Mouse (Mus musculus): ENCODE measurements at regions not wholly inside any gene's neighbourhood (a gene's known extent, or its start where the extent isn't known, plus 50 kb on each side); places are given as distances from the start of the nearest gene placed in this dataset.

DNA sequence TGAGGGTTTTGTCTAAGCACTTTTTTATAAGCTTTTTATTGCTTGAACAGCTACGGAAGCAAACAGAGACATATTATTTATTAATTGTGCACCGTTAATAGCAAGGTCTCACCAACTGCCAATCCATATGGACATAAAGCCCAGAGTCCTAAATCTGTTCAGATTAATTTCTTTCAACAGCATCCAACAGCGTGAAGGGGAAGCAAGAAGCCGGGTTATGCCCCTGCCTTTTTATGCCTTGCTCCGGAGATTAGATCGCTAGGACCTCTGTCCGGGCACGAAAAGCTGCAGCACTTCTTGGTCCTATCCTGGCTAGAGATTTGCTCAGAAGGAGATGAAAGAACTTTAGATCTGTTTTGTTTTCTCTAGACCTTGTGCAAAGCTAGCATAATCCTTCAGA lies 289.6 kb upstream of the Epha7 start:
- no peaks in the 10 kb centered on the region for H3K79me2 ChIP-seq (ENCODE audit: control insufficient read depth, insufficient read depth)
- H3ac ChIP-seq (ENCODE audit: control insufficient read depth, insufficient read length), result no peak overlapping the region
- H3K4me3 ChIP-seq, result no peak overlapping the region
- no peak for TF ChIP-seq CEBPB (IDR thresholded peaks at IDR 0.05; ENCODE audit: insufficient read depth, poor library complexity, severe bottlenecking)
- TF ChIP-seq POLR2AphosphoS2 (IDR thresholded peaks at IDR 0.05; ENCODE audit: insufficient read length, low read depth), result no peak
- no peak for TF ChIP-seq MYOG (IDR thresholded peaks at IDR 0.05; ENCODE audit: control insufficient read depth in 1 of 3, insufficient read depth in 1 of 3, insufficient read length in 2 of 3, low read depth in 2 of 3)
- H3K36me3 ChIP-seq (ENCODE audit: control insufficient read depth, insufficient read depth), result no peaks in the 10 kb centered on the region
- H3K4me2 ChIP-seq (ENCODE audit: low read depth), result no peak overlapping the region
- no peaks in the 10 kb centered on the region for H3K27me3 ChIP-seq (ENCODE audit: control insufficient read depth, insufficient read depth, insufficient read length)

GRCm38 (mm10) chr4:28542218-28542617 lies 270.7 kb upstream of the Epha7 start:
- Histone ChIP-seq H3K36me3 (ENCODE audit: control insufficient read depth, insufficient read depth) (no peaks in the 10 kb centered on the region), H3K4me2 (ENCODE audit: low read depth) (no peak overlapping the region), H3K4me3 (no peak overlapping the region), H3ac (ENCODE audit: control insufficient read depth, insufficient read length) (no peak overlapping the region), H3K79me2 (ENCODE audit: control insufficient read depth, insufficient read depth) (no peaks in the 10 kb centered on the region), H3K27me3 (ENCODE audit: control insufficient read depth, insufficient read depth, insufficient read length) (no peaks in the 10 kb centered on the region)
- TF ChIP-seq E2F4 (IDR thresholded peaks at IDR 0.05; ENCODE audit: insufficient read depth) (no peak), SRF (IDR thresholded peaks at IDR 0.05; ENCODE audit: control insufficient read depth, insufficient read length, low read depth) (no peak), USF1 (IDR thresholded peaks at IDR 0.05; ENCODE audit: low read depth) (no peak), MAX (IDR thresholded peaks at IDR 0.05; ENCODE audit: low read depth) (no peak), MYOG (IDR thresholded peaks at IDR 0.05; ENCODE audit: control insufficient read depth in 1 of 3, insufficient read depth in 1 of 3, insufficient read length in 2 of 3, low read depth in 2 of 3) (no peak), TCF3 (IDR thresholded peaks at IDR 0.05; ENCODE audit: insufficient read length, low read depth) (no peak)

DNA sequence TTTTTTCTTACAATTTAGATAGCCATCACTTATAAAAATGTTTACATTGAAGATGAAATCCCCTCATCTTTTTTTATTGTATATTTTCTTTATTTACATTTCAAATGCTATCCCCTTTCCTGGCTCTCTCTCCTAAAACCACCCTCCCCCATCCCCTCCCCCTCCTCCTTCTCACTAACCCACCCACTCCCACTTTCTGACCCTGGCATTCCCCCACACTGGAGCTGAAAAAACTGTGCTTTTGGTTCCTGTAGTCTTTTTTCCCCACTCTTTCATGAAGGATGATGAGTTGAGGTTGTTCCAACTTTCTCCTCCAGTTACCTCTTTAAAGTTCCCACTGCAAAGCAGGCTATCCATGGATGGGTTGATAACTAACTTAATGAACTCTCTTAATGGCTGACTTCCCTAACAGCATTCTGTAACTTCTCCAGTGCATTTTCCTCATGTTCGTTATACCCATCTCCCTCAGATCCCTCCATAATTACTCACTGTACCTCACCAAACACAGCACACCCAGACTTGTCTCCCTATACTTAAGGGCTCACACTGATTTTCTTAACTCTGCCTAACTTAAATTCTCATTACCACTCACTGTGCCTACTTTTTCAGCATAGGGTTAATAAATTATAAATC lies 270.1 kb upstream of the Epha7 start:
- no peak for TF ChIP-seq POLR2AphosphoS2 (IDR thresholded peaks at IDR 0.05; ENCODE audit: insufficient read length, low read depth)
- Histone ChIP-seq H3K4me2 (ENCODE audit: low read depth) (no peak overlapping the region), H3K27me3 (ENCODE audit: control insufficient read depth, insufficient read depth, insufficient read length) (no peaks in the 10 kb centered on the region), H3K79me2 (ENCODE audit: control insufficient read depth, insufficient read depth) (no peaks in the 10 kb centered on the region), H3K36me3 (ENCODE audit: control insufficient read depth, insufficient read depth) (no peaks in the 10 kb centered on the region), H3K4me3 (no peak overlapping the region), H3ac (ENCODE audit: control insufficient read depth, insufficient read length) (no peak overlapping the region)

DNA sequence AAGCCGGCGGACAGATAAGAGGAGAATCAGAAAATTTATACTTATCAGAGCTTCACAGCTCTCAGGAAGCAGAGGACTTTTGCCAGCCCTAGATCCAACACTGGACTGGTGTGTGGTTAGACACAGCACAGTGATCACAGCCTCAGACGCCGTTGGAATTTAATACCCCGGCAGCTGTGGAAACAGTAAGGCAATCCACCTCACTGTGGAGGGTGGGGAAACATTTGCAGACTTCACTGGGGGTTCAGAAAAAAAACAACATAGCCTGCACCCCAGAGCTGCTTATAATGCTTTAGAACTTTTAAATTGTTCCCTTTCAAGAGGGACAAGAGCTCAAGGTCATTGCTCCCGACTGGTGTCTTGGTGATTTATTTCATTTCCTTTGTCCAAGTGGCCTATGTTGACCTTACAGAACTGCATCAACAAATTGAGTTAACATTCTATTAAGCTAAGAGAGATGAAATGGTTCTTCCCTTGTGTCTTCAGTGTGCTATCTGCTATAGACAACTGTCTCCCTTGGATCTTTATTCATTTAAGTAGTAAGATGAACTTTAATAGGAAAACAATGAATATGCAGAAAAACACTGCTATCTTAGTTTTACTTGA lies 264.6 kb upstream of the Epha7 start:
- no peaks in the 10 kb centered on the region for H3K79me2 ChIP-seq (ENCODE audit: control insufficient read depth, insufficient read depth)
- no peak overlapping the region for H3ac ChIP-seq (ENCODE audit: control insufficient read depth, insufficient read length)
- no peaks in the 10 kb centered on the region for H3K36me3 ChIP-seq (ENCODE audit: control insufficient read depth, insufficient read depth)
- H3K4me2 ChIP-seq (ENCODE audit: low read depth), result peak overlapping the region; percentile 66
- TF ChIP-seq TCF12 (IDR thresholded peaks at IDR 0.05; ENCODE audit: insufficient read depth, poor library complexity, severe bottlenecking), result peak; percentile 72
- peak in 2 of 3 experiments; percentile 80 to 93 for TF ChIP-seq MYOD1 (IDR thresholded peaks at IDR 0.05; ENCODE audit: control insufficient read depth in 1 of 3, insufficient read length in 2 of 3, low read depth in 2 of 3)
- TF ChIP-seq MAX (IDR thresholded peaks at IDR 0.05; ENCODE audit: low read depth), result no peak
- no peak for TF ChIP-seq CEBPB (IDR thresholded peaks at IDR 0.05; ENCODE audit: insufficient read depth, poor library complexity, severe bottlenecking)
- TF ChIP-seq POLR2AphosphoS2 (IDR thresholded peaks at IDR 0.05; ENCODE audit: insufficient read length, low read depth), result no peak
- peak in 2 of 3 experiments; percentile 50 to 78 for TF ChIP-seq MYOG (IDR thresholded peaks at IDR 0.05; ENCODE audit: control insufficient read depth in 1 of 3, insufficient read depth in 1 of 3, insufficient read length in 2 of 3, low read depth in 2 of 3)
- TF ChIP-seq TCF3 (IDR thresholded peaks at IDR 0.05; ENCODE audit: insufficient read length, low read depth), result peak; percentile 36
- TF ChIP-seq SRF (IDR thresholded peaks at IDR 0.05; ENCODE audit: control insufficient read depth, insufficient read length, low read depth), result no peak
- TF ChIP-seq E2F4 (IDR thresholded peaks at IDR 0.05; ENCODE audit: insufficient read depth), result no peak
- no peaks in the 10 kb centered on the region for H3K27me3 ChIP-seq (ENCODE audit: control insufficient read depth, insufficient read depth, insufficient read length)
- H3K4me3 ChIP-seq, result no peak overlapping the region

- Histone ChIP-seq H3K36me3 (ENCODE audit: control insufficient read depth, insufficient read depth) (no peaks in the 10 kb centered on the region), H3ac (ENCODE audit: control insufficient read depth, insufficient read length) (no peak overlapping the region), H3K4me2 (ENCODE audit: low read depth) (no peak overlapping the region), H3K79me2 (ENCODE audit: control insufficient read depth, insufficient read depth) (no peaks in the 10 kb centered on the region), H3K27me3 (ENCODE audit: control insufficient read depth, insufficient read depth, insufficient read length) (no peaks in the 10 kb centered on the region), H3K4me3 (no peak overlapping the region)
- no peak for TF ChIP-seq TCF12 (IDR thresholded peaks at IDR 0.05; ENCODE audit: insufficient read depth, poor library complexity, severe bottlenecking)
- no peak for TF ChIP-seq POLR2A (IDR thresholded peaks at IDR 0.05; ENCODE audit: insufficient read length, low read depth)
- TF ChIP-seq E2F4 (IDR thresholded peaks at IDR 0.05; ENCODE audit: insufficient read depth), result no peak
- no peak for TF ChIP-seq REST (IDR thresholded peaks at IDR 0.05; ENCODE audit: insufficient read depth, insufficient read length)
- no peak for TF ChIP-seq MYOG (IDR thresholded peaks at IDR 0.05; ENCODE audit: control insufficient read depth in 1 of 3, insufficient read depth in 1 of 3, insufficient read length in 2 of 3, low read depth in 2 of 3)
- no peak for TF ChIP-seq CEBPB (IDR thresholded peaks at IDR 0.05; ENCODE audit: insufficient read depth, poor library complexity, severe bottlenecking)
- no peak for TF ChIP-seq MYOD1 (IDR thresholded peaks at IDR 0.05; ENCODE audit: control insufficient read depth in 1 of 3, insufficient read length in 2 of 3, low read depth in 2 of 3)
- no peak for TF ChIP-seq POLR2AphosphoS2 (IDR thresholded peaks at IDR 0.05; ENCODE audit: insufficient read length, low read depth)
- TF ChIP-seq USF1 (IDR thresholded peaks at IDR 0.05; ENCODE audit: low read depth), result no peak
- no peak for TF ChIP-seq SRF (IDR thresholded peaks at IDR 0.05; ENCODE audit: control insufficient read depth, insufficient read length, low read depth)
- TF ChIP-seq TCF3 (IDR thresholded peaks at IDR 0.05; ENCODE audit: insufficient read length, low read depth), result no peak
- no peak for TF ChIP-seq MAX (IDR thresholded peaks at IDR 0.05; ENCODE audit: low read depth)
These were observed 241.7 kb upstream of the Epha7 start for GRCm38 (mm10) chr4:28571092-28571770.
